Mouse (Mus musculus) heart, postnatal 14 days (tissue): ENCODE measurements at regions not wholly inside any gene's neighbourhood (a gene's known extent, or its start where the extent isn't known, plus 50 kb on each side); places are given as distances from the start of the nearest gene placed in this dataset.

Source experiments
- DNase-seq, 2 experiments: peaks; one replicate each; pipeline ENCODE4 v3.0.0; 2021 to 2022
- intact Hi-C: fragments of 180-260 bp; cut with DNase I; formaldehyde crosslinking; loops from one replicate; pipeline ENCODE4 v1.15.1; 2025

DNA sequence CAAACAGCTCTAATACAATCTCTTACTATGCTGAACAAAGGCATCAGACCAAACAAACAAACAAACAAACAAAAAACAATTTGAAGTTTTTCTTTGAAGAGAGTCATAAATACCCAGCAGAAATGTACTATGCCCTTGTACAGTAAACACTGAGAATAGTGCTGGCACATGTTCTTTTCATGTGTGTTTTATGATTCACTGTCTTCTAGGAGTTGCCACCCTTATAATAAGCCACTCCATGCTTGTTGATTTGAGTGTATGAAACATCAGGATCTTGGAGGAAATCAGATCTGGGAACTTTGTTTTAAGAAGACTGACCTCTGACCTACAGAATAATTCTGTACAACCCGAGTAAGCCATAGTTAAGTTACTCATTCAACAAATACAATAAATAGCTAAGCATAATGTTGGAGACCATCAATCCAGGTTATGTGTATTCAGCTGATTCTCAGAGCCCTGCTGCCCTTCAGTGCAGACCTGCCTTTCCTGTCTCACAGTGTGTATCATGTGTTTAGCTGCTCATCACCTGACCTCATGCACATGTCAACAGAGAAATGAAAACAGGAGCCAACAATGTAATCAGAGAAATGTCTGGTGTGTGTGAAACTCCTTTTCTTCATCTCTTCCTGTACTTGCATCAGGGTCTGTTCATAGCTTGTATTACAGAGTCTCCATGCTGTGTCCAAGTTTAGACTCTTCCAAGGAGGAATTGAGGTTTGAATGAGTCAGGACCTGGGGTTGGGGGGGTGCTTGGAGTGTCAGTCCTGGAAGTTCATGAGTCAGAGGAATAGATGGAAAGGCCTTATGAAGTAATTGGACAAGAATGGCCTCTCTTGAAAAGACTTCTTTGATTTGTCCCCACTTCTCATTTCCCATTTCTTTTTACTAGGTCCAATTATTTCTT is 596.8 kb upstream of the Camk1g start:
- no peak for DNase-seq
- intact Hi-C loops, result no loop called here

DNA sequence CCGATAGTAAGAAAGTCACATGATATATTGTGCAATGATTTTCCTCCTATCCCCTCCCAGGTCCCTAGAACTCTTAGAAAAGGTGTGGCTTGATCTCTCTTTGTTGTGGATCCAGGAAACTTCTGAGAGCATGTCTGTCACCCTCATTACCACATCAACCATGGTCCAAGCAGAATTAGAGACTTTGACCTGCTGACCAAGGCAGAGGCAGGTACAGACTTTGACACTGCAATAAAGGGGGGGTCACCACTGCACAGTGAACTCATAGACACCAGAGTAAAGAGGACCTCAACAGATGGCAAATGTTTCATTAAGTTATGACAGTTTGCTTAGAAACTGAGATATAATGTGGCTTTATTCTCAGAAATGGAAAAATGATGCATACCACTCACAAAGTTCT is 595.2 kb upstream of the Camk1g start:
- intact Hi-C loops, result no loop called here
- no peak for DNase-seq

DNA sequence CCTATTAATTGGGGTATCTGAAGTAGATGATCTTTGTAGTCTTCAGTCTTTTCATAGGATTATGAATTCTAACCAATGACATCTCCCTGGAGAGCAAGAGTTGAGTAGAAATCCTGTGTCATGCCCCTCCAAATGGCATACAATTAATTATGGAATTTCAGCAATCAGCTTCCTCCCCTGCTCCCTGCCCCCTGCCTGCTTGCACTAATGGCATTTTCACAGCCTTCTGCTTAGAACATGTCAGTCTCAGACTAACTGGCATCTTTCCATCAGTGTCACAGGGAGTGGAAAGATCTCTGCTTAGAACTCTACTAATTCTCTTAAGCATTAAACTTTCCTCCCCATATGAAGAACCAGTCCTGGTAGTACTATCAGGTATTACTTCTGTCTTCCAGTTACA is 581.8 kb upstream of the Camk1g start:
- DNase-seq, result no peak
- intact Hi-C loops, result no loop called here

DNA sequence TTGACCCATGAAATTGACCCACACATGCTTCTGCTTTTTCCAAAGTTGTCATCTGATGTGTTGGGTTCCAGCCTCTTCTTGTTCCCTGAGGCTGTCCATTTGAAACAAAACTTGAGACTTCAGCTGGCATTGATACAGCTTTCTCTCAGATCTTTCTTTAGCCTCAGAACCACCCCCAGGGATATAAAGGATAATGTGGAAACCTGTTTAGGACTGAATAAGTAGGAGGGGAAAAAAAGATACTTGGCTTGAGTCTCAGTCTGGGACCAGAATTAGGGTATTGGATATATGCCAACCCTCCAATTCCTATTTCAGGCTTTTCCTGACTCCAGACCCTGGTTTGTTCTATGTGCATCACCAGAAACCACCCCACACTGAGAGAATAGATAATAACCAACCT is 579.7 kb upstream of the Camk1g start:
- DNase-seq, result no peak
- intact Hi-C loops, result no loop called here

DNA sequence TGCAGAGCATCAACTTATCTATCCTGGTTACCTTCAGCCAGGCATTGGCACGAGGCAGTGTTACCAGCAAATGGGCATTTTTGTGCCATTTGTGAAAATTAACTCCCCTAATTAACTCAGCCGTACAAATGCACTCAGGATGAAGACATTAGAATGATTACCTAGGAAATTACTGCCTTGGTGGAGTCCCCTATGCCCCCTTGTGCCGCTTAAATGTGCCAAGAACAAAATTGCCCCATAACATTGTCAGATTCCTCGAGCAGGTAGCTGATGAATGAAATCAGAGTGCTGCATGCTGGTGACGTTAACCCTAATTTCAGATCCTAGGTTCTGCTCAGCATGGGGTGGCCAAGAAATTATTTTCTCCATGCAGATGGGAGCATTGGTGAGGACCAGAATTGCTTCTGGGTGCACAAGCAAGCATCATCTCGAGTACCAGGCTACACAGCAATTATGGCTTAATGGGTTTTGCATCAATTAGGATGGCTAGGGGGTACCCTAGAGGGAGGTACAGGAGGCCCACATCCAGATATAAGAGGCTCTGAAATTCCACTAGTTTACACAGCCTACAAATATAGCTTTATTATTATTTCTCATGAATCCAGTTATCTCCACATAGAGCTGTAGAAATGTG is 577.0 kb upstream of the Camk1g start:
- no peak for DNase-seq

DNA sequence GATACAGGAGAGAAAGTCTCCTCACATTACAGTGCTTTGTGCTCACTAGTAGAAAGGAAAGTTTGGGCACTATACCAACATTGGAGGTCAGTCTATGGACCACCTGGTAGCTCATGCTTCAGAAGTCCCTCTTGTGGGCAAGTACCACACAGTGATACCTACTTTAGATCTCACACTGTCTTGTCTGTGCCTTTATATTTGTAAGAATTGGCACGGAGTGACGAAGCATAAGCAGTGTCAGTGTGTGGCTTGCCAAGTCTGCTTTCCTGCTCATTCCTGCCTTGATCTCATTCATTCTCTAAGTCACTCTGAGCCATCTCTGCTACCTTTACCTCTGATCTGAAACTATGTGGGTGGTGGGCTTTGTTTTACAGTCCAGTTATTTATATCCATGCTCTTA is 565.9 kb upstream of the Camk1g start:
- DNase-seq, result no peak
- intact Hi-C loops, result no loop called here

More for the DNA sequence above, 577.0 kb upstream of the Camk1g start:
- intact Hi-C loops, result no loop called here

DNA sequence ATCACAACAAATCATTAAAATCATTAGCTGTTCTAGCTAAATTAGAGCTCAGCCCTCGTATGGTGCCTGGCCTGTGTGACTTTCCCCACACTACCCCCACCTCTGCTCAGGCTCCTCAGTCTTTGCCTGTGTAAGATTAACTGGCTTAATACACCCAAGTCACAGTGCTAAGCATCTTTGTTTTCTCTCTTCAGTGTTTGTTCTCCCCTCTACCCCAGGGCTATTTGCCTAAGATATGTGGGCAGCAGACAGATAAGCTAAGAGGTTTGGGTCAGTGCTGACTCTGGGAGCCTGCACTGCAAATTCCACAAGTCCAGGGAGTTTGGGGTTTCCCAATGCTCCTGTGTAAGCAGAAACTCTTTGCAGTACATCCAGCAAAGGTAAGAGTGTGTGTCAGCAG is 564.2 kb upstream of the Camk1g start:
- DNase-seq, result no peak
- intact Hi-C loops, result no loop called here

DNA sequence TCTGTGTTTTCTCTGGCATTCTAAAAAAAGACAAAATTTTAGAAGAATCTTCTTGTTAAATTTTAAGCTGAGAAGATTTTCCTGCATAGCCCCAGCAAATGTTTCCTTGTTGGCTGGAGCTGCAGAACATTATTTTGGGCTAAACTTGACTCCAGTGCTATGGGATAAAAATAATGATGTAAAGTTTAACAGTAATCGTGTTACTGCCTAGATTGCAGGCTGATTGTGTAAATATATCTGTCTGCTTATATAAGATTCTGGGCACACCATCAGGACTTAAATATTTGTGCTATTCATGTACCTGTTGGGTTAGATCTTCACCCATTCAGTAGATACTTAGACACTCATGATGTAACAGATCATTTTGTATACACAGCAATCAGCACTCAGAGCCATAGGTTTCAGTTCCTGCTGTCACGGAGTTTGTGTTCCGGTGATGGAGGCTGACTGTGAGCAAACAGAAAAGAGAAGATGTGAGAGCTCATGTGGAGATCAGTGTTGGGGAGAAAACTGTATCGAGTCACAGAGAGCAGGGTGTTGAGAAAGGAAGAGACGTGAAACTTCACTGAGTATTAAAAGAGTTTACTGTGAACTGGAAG is 561.1 kb upstream of the Camk1g start:
- intact Hi-C loops, result no loop called here

DNA sequence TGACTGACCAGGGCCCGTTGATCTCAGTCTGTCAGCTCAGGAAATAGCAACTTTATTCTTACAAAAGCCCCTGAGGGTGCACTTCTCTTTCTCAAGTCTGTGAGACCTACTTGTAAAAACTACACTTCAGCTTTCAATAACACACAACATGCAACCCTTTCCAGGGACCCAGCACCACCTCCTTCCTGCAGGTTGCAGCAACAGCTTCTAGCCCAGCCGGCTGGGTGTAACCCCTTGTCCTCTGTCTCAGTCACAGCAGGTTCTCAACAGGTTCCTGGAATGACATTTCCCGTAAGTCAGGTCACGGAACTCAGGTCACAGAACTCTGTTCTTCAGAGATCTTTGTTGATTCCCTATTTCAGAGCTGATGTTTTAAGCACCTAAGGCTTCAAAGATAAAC is 558.5 kb upstream of the Camk1g start:
- no peak for DNase-seq
- intact Hi-C loops, result no loop called here

More for the DNA sequence above, 561.1 kb upstream of the Camk1g start:
- DNase-seq, result no peak

DNA sequence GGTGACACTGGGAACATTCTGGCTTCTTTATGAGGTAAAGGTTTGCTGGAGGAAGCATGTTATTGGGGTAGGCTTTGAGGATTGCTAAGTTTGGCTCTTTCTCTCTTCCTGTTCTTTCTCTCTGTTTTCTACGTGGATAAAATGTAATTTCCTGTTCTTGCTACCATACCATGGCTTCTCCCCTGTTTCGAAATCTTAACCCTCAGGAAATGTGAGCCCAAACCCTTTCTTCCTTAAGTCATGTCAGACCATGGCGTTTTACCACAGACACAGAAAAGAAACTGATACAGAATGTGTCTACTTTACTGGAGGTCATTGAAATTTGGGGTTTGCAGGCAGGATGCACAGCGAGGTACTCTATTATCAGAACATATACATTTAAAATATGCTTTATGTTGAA is 552.7 kb upstream of the Camk1g start:
- intact Hi-C loops, result no loop called here
- no peak for DNase-seq

DNA sequence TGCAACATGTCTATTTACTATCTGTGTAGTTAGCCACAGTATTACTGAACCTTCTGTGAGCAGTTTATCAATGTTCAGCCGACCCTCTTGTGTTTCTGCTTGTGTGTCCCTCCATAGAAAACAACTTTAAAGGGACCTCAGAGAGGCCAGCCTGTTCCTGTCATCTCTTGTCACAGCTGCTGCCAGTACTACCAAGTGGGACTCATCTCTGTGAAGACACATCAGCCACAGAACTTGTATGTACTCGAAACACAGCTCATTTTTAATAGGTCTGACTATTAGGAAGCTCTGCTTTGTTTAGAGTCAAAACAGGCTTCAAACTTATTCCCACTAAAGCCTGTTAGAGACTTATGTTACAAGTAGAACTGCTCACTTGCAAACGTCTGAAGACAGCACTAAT is 549.1 kb upstream of the Camk1g start:
- intact Hi-C loops, result no loop called here
- DNase-seq, result no peak

DNA sequence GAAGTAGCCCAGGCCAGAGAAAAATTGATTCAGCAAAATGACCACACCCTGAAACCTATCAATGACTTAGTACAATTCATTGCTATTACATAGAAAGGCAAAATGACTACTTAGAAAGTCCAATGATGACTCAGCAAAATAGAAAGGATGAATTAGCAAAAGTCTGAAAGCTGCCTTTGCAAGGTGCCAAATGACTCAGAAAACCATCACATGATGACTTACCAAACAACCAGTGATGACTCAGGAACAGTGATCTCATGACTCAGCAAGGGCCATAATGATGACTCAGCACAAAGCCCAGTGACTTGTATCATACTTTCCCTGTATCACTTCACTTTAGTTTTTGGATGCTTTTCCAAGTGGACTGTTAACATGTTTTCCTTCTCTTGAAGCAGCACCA is 535.6 kb upstream of the Camk1g start:
- DNase-seq, result no peak
- intact Hi-C loops, result no loop called here

DNA sequence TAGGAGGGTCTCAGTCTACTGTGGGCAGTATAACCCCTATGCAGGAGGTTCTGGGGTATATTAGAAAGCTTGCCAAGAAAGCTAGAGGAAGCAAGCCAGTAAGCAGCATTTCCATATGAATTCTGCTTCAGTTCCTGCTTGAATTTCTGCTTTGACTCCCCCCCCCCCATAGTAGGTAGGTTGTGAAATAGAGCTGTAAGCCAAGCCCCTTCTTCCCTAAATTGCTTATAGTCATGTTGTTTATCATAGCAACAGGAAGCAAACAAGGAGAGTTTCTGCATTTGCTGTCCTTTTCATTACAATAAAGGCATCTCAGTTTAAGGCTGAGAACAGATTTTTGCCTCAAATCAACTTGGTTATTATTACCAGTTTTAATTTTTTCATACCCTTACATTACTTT is 524.0 kb upstream of the Camk1g start:
- intact Hi-C loops, result no loop called here
- DNase-seq, result no peak

DNA sequence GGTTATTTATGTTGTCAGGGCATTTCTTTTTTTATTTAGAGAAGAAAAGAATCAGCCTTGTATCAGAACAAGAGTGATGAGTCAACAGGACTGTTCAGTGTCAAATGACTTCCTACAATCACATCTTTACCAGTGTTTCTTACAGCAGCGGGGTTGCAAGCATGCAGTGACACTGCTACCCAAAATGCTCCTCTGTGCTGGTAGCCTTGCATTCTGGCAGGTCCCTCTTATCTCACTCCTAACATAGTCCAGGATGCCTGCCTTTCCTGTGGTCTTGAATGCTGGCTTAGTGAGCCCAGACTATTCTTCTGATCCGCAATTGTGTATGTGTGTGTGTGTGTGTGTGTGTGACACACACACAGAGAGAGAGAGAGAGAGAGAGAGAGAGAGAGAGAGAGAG is 506.4 kb upstream of the Camk1g start:
- intact Hi-C loops, result no loop called here

DNA sequence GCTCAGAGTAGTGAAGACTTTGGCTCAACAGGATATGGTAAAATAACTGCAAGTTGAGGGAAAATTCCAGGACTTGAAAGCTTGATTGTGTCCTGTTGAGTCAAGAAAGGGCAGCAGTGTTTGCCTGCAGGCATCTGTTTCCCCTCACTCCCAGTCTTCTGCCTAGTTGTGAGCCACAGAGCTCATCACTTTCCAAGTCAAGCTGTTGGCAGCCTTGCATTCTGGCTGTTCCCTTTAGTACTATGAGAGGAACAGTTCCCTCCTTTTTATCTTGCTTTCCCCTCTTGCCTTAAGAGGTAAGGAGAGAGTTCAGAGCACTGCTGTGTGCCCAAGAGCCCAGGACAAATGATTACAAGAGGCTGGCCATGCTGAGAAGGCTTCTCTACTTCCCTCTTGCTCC is 506.0 kb upstream of the Camk1g start:
- peak; percentile 7 to 21 for DNase-seq
- intact Hi-C loops, result no loop called here

More for the DNA sequence above, 506.4 kb upstream of the Camk1g start:
- no peak for DNase-seq

DNA sequence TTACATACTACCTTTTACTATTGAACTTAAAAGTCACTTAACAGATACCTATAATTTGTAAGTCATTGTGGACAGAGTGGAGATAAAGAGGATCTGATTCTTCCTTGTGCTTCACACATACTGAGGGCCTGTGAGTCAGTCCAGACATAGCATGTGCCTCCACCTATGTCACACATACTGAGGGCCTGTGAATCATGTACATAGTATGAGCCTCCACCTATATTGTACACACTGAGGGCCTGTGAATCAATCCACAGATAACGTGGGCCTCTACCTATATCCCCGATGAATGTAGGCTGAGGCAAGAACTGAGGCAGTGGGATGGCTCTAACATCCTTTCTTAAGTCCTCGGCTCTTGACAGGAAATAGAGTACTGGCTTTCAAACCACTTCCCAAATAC is 505.2 kb upstream of the Camk1g start:
- DNase-seq, result no peak
- intact Hi-C loops, result no loop called here

DNA sequence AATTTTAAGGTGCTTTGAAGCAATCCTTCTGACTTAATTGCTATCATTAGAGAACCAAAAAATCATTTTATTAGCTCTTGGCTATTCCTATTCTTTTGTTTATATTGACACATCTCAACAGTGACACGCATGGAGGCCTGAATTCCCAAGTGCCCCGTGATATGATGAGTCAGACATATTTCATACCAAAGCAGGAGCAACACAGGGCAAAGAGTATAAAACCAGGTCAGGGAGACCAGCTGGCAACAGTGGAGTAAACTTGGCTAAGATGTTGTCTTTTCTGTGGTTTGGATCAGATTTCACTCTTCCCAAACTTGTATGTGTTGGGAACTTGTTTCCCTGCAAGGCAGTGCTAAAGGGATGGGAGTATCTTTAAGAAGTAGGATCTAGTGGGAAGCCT is 500.6 kb upstream of the Camk1g start:
- DNase-seq, result no peak

DNA sequence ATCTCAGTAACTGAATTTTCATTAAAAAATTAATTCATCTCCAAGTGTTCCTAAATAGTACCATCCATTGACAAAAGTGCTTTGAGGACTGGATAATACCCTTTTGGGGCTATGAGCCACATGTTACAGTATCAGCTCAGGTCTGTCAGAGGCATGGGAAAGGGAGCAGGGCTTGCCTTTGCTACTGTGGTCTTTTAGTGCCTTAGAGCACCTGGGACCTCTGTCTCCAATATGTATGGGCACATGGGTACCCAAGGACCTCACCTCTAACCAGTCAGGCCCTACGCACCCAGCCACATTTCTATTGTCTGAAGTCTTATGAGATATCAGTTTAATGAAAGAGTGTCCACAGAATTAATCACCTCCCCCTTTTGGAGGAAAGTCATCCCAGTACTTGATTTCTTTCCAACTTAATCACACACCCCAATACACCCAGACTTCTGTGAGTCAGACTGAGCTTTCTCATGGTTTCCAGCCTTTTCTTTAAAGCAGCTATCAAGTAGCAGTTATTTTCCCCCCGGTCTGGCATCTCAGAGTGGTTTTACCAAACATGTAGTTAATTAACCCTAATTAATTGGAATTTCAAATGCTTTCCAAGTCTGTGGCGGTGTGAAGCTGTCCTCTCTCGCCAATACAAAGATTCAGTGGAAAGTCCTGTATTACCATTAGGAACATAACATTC is 498.7 kb upstream of the Camk1g start:
- intact Hi-C loops, result no loop called here
- no peak for DNase-seq

More for the DNA sequence above, 500.6 kb upstream of the Camk1g start:
- intact Hi-C loops, result no loop called here

DNA sequence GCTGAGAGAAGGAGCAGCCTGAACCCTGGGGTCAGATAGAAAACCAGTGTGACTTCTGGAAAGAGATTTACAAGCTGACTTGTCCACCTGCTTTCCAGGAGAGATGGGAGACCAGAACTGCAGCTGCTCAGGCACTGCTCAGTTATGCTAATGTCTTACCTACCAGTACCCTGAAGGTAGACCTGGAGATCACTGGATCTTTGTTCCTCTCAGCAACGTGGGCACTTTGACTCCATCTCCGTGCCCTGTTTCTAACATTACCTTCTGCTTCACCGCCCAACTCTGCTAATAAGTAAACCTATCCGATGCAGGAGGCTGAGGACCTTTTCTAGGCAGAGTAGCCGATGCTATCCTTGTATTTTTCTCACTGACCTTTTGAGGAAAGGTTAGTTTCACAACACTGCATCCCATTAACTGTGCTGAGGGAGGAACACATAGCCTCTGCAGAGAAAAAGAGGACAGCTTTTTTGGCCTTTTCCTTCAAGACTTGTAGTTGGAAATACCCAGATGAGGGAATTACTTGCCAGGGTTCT is 490.7 kb upstream of the Camk1g start:
- intact Hi-C loops, result no loop called here

DNA sequence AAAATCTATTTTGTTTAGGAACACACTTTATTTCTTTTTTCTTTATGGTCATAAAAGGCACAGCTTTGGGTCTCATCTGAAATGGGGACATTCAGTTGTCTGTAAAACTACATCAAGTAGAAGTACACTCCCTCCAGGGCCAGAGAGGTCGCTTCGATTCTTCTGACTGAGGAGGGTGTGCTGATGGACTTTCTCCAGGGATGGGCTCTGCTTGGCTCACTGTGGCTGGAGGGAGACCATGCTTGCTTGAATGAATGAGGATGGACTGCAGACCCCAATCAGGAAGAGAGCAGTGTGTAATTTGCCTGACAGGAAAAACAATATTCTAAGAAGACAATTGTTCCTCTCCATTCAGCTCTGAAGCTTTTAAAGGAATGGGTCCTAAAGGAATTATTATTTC is 490.3 kb upstream of the Camk1g start:
- intact Hi-C loops, result no loop called here
- no peak for DNase-seq

More for the DNA sequence above, 490.7 kb upstream of the Camk1g start:
- DNase-seq, result no peak
